Mouse (Mus musculus): ENCODE measurements around the gene Rbpj.

Rbpj gene

DNA sequence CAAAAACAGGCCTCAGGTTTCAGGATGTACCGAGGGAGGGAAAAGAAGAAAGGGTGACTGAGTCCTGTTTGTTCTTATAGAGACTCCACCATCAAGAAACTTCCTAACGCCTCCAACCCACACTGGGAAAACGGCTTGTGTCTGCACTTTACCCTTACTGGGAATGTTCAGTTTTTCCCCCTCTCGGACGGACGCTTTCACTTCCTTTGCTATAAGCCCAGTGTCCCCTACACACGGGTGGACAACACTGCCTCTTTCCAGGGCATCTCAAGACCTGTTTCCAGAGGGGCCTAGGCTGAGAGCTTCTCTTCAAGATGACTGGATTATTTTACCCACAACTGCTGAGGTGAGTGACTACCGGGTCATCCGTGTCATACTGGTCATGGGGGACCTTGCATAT, at the start of gene Rbpj:
Gene Rbpj, plus strand, starts transcription at position 270 of the 400 bp plus-strand sequence.
- DNase-seq, result no peak

DNA sequence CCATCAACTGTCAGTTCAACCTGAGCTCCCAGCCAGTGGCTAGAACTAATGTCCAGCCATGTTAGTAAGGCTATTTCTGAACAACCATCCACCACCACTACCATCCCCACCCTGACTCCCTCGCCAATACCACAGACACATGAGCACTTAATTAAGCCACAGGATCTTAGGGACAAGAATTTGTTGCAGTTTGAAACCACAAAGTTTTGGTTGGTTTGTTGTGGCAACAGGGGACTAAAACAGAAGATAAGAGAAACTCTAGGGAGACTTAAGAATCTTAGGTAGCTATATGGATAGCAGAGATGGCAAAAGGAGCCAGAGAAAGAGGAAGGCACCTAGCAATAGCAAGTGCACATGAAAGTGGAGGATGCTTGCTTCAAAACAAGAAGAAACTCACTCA, 45.2 kb upstream of the Rbpj start:
- DNase-seq, result no peak

DNA sequence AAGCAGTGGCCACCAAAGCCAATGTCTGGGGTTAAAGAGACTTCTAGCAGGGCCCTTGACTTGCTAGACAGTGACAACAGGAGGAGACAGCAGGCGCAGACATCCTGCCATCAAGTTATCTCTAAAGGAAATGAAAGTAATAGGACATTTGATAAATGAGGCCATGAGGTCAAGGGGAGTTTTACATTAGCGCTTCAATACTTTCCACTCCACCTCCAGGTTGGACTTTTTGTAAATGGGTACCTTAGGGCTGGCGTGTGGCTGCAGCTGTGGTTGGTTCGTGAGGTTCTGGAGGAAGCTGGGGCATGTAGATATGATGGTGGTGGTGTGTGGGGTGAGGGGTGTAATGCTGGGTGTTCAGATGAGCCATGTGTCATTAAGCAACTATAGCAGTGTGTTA, 44.7 kb upstream of the Rbpj start:
- DNase-seq, result no peak

DNA sequence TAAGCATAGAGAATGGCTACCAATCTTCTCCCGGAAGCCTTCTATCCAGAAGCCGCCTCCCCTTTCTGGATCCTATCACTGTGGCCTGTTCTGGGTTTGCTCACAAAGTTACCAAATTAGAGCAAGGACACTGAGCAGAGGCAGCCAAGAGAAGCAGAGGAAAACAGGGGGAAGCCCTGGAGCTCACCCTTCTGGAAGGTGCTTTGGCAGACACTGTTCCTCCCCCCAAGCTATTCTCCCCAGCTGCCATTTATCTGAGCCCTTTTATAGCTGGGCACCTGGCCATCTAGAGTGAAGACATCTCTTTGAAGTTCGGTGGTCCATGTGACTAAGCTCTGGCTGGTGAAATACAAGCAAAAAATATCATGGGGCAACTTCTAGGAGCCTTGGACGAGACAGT, 38.5 kb upstream of the Rbpj start:
- no peak for DNase-seq

GRCm38 (mm10) chr5:53429683-53430477, 36.1 kb upstream of the Rbpj start:
- peak; percentile 58 for DNase-seq

DNA sequence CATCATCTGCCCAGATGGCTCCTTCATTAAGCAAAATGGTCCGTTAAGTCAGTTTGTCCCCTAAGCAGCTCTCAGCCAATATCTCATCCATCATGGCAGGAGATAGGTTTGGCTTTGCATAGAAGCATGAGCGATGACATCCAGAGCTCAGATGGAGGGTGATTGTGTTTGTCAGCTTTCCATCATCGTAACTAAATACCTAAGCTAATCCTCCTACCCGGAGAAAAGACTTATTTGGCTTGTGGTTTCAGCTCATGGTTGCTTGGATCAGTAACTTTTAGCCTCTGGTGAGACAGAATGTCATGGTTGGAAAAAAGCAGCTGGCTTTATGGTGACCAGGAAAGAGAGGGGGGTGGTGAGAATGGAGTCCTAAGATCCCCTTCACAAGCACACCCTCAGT, 33.5 kb upstream of the Rbpj start:
- DNase-seq, result no peak

- DNase-seq, result no peak
These were observed 28.9 kb upstream of the Rbpj start for GRCm38 (mm10) chr5:53436905-53437632.

GRCm38 (mm10) chr5:53437767-53438166, 28.2 kb upstream of the Rbpj start:
- DNase-seq, result no peak

DNA sequence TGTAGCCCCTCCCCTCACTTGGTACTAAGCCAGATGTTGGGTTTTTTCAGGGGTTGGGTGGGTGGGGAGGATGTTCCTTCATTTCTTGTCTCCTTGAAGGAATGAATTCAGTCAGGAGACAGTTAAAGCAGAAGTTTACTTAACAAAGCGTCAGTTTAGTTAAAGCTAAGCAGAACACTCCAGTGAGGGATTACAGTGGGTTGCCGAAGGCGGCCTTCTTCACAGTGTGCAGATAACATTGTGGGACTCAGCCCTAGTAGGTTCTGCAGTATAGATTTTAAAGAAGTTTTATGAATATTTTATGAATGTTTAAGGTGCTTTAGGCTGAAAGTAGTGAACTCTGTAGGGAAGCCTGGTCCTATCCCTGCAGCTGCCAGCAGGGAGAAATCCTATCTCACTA, 27.7 kb upstream of the Rbpj start:
- no peak for DNase-seq

GRCm38 (mm10) chr5:53439655-53440054, 26.3 kb upstream of the Rbpj start:
- DNase-seq, result no peak

DNA sequence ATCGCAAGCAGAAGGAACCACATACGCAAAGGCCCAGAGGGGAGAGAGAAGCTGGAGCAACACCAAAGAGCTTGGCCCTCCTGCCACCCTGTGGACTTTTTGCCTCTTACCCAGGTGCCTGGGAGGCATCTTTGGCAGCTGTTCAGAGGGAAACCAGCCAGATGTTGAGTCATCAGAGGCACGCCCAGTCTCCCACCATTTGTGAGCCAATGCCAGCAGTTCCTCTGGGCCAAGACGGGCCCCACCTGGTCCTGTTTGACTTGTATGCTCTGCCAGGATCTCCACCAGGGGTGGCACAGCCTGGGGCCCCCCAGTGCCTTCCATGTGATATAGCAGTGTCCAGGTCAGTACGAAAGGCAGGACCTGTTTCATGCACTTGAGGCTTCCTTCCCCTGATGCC, 21.9 kb upstream of the Rbpj start:
- peak; percentile 56 for DNase-seq

- no peak for DNase-seq
These were observed 15.0 kb upstream of the Rbpj start for GRCm38 (mm10) chr5:53450945-53451344.

DNA sequence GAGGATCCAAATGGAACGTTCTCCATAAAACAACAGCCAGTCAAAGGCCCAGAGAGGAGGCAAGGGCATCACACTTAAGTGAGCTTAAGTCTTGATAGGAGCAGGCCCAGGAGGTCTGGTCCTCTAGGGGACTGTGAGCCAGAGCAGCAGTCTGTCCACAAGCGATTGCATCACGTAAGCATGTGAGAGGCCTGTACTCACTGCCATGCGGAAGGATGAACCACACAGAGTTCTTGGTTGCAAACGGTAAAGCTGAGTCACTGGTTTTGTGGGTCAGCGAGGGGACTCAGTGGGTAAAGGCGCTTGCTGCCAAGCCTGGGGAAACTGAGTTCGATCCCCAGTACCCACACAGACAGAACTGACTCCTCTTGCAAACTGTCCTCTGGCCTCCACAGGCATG, 14.1 kb upstream of the Rbpj start:
- no peak for DNase-seq

DNA sequence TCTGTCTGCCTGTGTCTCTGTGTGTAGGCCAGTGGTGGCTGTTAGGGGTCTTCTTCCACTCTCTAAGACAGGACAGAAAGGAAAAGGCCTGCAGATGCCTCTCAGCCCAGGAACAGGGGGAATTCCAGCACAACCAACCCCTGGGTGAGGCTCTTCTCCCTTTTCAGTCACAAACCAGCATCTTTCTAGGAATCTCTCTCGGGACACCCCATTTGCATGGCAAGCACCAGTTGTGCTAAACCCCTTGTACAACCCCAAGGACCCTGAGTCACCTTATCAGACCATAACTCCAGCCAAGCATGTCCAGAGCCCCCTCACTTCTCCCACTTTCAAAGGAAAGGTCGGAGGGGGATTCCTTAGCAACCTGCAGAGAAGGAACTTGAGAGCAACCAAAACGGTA, 13.0 kb upstream of the Rbpj start:
- DNase-seq, result no peak

DNA sequence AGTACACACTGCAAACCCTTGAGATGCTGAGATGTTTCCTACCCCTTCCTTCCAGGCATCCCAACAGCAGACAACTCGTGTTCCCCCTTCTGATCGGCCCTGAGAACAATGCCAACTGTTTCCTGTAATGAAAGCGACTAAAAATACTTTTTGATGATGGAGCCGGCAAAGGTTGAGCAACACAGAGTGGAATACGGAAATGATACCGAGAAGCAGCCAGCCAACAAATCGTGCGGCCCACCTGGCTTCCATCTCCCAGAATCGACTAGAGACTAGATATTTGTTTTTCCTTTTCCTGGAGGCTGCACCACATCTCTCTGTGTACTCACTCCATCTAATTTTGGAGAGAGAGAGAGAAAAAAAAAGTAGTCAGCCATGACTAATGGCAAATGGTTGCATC, 11.2 kb upstream of the Rbpj start:
- peak; percentile 22 for DNase-seq

- no peak for DNase-seq
These were observed 10.5 kb upstream of the Rbpj start for GRCm38 (mm10) chr5:53455459-53455858.

DNA sequence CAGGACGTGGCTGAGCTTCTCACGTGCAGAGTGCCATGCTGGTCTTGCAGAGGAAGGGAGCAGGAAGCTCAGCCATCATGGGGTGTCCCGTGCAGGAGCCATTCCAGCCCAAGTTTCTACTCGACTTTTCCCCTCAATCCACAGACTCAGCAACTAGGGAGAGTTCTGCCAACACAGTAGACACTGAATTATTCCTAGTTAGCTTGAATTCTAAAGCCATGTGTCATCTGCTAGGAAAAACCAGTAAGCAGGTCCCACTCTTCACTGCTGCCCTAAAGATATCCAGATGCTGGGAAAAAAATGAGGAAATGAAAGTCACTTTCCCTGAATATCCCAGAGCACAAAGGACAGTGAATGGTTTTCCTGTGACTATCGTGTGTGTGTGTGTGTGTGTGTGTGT, 5.8 kb upstream of the Rbpj start:
- DNase-seq, result no peak

- peak; percentile 18 for DNase-seq
These were observed 2.6 kb upstream of the Rbpj start for GRCm38 (mm10) chr5:53463098-53464018.

DNA sequence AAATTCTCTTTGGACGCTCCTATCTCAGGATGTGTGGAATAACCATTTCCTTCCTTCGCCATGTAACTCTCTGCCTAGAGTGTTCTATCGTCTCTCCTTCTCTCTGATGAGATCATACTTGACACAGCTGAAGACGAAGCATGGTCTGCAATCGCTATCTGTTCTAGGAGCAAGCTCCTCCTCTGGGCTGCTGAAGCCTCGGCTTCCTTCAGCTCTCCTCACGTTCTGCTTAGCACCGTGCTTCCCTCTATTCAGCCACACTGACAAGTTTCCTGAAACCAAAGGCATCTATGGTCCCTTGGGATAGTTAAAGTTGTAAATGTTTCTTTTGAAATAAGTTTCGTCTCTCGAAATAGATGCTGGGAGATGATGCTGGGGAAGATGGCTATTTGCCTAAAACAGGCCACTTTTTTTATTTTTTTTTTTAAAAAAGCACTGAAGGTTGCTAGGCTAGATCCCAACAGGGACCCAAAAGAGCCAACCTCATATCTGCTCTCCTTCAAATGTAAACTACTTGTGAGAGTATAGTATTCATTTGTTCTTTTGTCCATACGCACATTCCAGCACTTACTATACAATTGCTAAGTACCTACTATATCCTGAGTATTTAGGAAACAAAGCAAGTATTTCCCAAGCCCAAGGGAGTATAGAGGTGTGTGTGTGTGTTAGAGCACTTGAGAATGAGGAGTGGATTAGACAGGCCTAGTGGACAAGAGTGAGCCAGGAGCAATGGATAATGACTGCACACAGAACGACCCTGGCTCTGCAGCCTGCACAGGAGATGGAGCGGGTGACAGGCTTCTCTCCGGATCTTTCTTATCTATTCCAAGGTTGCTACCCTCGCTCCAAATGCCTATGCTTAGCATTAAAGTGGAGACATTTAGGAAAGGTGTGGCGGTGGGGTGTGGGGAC, 726 bp downstream of the Rbpj start:
- no peak for DNase-seq

GRCm38 (mm10) chr5:53467602-53468001, 1.6 kb downstream of the Rbpj start:
- no peak for DNase-seq

- no peak for DNase-seq
These were observed 2.4 kb downstream of the Rbpj start for GRCm38 (mm10) chr5:53468366-53468765.

DNA sequence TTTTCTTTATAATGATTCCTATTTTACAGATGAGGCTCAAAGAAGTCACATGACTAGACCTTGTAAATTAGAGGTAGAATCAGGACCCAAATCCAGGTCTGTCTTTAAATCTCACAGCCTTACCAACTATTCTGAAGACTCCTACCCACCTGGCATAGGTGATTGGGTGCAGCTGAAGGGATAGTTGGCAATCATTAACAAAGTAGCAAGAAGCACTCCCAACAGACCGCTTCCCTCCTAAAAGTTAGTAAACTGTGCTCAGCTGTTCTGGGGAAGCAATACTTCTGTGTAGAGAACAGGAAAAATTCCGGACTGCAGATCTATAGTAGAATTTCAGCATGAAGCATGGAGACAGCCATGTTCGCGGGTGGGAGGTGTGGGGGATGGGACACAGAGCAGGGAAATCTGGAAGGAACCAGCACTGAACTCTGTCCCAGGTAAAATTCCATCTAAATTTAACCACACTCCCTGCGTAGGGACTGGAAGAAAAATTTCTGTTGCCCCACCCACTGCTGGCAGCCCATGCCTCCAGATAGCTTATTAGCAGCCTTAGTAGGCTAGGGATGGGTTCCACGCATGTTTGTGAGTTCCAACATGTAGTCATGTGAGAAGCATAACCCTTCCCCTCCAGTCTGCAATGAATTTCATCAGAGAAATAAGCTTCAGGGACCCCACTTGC, 3.3 kb downstream of the Rbpj start:
- peak; percentile 10 for DNase-seq
